Mouse (Mus musculus): ENCODE measurements around the gene Rhox2h. TPM values are rescaled to one million over a fixed set of nuclear protein-coding genes. Genes with fewer than 3 reads are reported as not detected.

The Rhox2h gene
- polyA plus RNA-seq (2017; shearing (Covaris generic)) = not detected

GRCm38 (mm10) chrX:37673177-37673576 lies at the start of gene Rhox2h:
TSS of gene Rhox2h (minus strand) at chrX:37673277.

GRCm38 (mm10) chrX:37668664-37669063 lies 4.4 kb downstream of the Rhox2h start, which contains the start of gene Rhox3h:
TSS of gene Rhox3h (minus strand) at chrX:37668764.

GRCm38 (mm10) chrX:37651227-37651626 lies 21.9 kb downstream of the Rhox2h start, which contains the start of gene Rhox4g:
TSS of gene Rhox4g (minus strand) at chrX:37651327.

GRCm38 (mm10) chrX:37643370-37643769 lies 29.7 kb downstream of the Rhox2h start, which contains the start of gene Rhox2g:
TSS of gene Rhox2g (minus strand) at chrX:37643470.

GRCm38 (mm10) chrX:37628512-37628911 lies 44.6 kb downstream of the Rhox2h start, which contains the start of gene Rhox3g:
TSS of gene Rhox3g (minus strand) at chrX:37628612.

Other genes starting within 250 kb of the Rhox2h start
- not detected for gene Rhox4b, start 240.8 kb downstream of the Rhox2h start, polyA plus RNA-seq (2017; shearing (Covaris generic))
- not detected for gene Rhox2c, start 219.6 kb downstream of the Rhox2h start, polyA plus RNA-seq (2017; shearing (Covaris generic))
- gene Rhox3c, start 214.7 kb downstream of the Rhox2h start, polyA plus RNA-seq (2017; shearing (Covaris generic)) = not detected
- not detected for gene Rhox4c, start 192.9 kb downstream of the Rhox2h start, polyA plus RNA-seq (2017; shearing (Covaris generic))
- not detected for gene Rhox2d, start 179.8 kb downstream of the Rhox2h start, polyA plus RNA-seq (2017; shearing (Covaris generic))
- not detected for gene Rhox4d, start 158.9 kb downstream of the Rhox2h start, polyA plus RNA-seq (2017; shearing (Covaris generic))
- not detected for gene Rhox2e, start 142.8 kb downstream of the Rhox2h start, polyA plus RNA-seq (2017; shearing (Covaris generic))
- gene Rhox3e, start 131.3 kb downstream of the Rhox2h start, polyA plus RNA-seq (2017; shearing (Covaris generic)) = not detected
- gene Rhox4e, start 115.9 kb downstream of the Rhox2h start, polyA plus RNA-seq (2017; shearing (Covaris generic)) = not detected
- gene Rhox2f, start 101.9 kb downstream of the Rhox2h start, polyA plus RNA-seq (2017; shearing (Covaris generic)) = not detected
- not detected for gene Rhox3f, start 92.3 kb downstream of the Rhox2h start, polyA plus RNA-seq (2017; shearing (Covaris generic))
- not detected for gene Rhox4f, start 65.6 kb downstream of the Rhox2h start, polyA plus RNA-seq (2017; shearing (Covaris generic))
- not detected for gene Rhox3g, start 44.7 kb downstream of the Rhox2h start, polyA plus RNA-seq (2017; shearing (Covaris generic))
- gene Rhox2g, start 29.8 kb downstream of the Rhox2h start, polyA plus RNA-seq (2017; shearing (Covaris generic)) = not detected
- gene Rhox4g, start 21.9 kb downstream of the Rhox2h start, polyA plus RNA-seq (2017; shearing (Covaris generic)) = not detected
- gene Rhox3h, start 4.5 kb downstream of the Rhox2h start, polyA plus RNA-seq (2017; shearing (Covaris generic)) = not detected
- gene Rhox5, start 131.6 kb upstream of the Rhox2h start, polyA plus RNA-seq (2017; shearing (Covaris generic)) = not detected
- not detected for gene Rhox6, start 153.6 kb upstream of the Rhox2h start, polyA plus RNA-seq (2017; shearing (Covaris generic))
- not detected for gene Rhox7a, start 158.4 kb upstream of the Rhox2h start, polyA plus RNA-seq (2017; shearing (Covaris generic))
- gene Rhox8, start 205.7 kb upstream of the Rhox2h start, polyA plus RNA-seq (2017; shearing (Covaris generic)) = not detected
- not detected for gene Rhox7b, start 224.0 kb upstream of the Rhox2h start, polyA plus RNA-seq (2017; shearing (Covaris generic))
- gene Rhox9, start 228.5 kb upstream of the Rhox2h start, polyA plus RNA-seq (2017; shearing (Covaris generic)) = not detected